Mouse (Mus musculus) CH12.LX (cell line): ENCODE data around the gene Zg16.

ENCODE experiments used
- CTCF ChIP-seq, 2 experiments: IDR thresholded peaks in 1 of 2; conservative IDR thresholded peaks in 1 of 2; 2 replicates each; pipeline ENCODE4 v1.5.1; 2011 to 2012; ENCODE audit warnings: low read depth in 2 of 2, low read length in 2 of 2, improper control_type of control experiment in 1 of 2, inconsistent platforms in 1 of 2, mild to moderate bottlenecking in 1 of 2, moderate library complexity in 1 of 2
- GABPA ChIP-seq: IDR thresholded peaks from 2 replicates; pipeline ENCODE4 v1.6.1; 2012; ENCODE audit warnings: low read depth, low read length, improper control_type of control experiment, inconsistent platforms; ENCODE audit not compliant: insufficient replicate concordance
- MAX ChIP-seq: IDR thresholded peaks from 2 replicates; pipeline ENCODE4 v1.6.1; 2011; ENCODE audit warnings: low read length, improper control_type of control experiment
- MYC ChIP-seq: IDR thresholded peaks from 2 replicates; pipeline ENCODE4 v1.6.1; 2011; ENCODE audit warnings: low read depth, mild to moderate bottlenecking, improper control_type of control experiment, low read length
- POLR2A ChIP-seq: IDR thresholded peaks from 2 replicates; pipeline ENCODE4 v1.6.1; 2011; ENCODE audit warnings: low read depth, mild to moderate bottlenecking, improper control_type of control experiment, low read length
- RCOR1 ChIP-seq: conservative IDR thresholded peaks from 2 replicates; pipeline ENCODE4 v1.6.1; 2012; ENCODE audit warnings: low read depth, mild to moderate bottlenecking, inconsistent platforms, low read length, improper control_type of control experiment
- ZC3H11A ChIP-seq: IDR thresholded peaks from 2 replicates; pipeline ENCODE4 v1.6.1; 2012; ENCODE audit warnings: low read depth, mild to moderate bottlenecking, inconsistent platforms, low read length, improper control_type of control experiment

GRCm38 (mm10) chr7:127118671-127119445 is 31.7 kb upstream of the Zg16 start:
- no peak for TF ChIP-seq GABPA
- no peak for TF ChIP-seq MYC
- TF ChIP-seq RCOR1, result no peak
- no peak for TF ChIP-seq CTCF (conservative IDR thresholded peaks at IDR 0.05 in 1 of 2, IDR thresholded peaks at IDR 0.05 in 1 of 2; ENCODE audit: low read depth in 2 of 2, low read length in 2 of 2)
- no peak for TF ChIP-seq POLR2A
- TF ChIP-seq MAX, result no peak
- no peak for TF ChIP-seq ZC3H11A
